24 mouse cellular contexts compared by ENCODE assay signal in genomic region chr5:136636476-136636875, GRCm38 (mm10). TPM values are rescaled to one million over a fixed set of nuclear protein-coding genes. Genes with fewer than 3 reads are reported as not detected.
"Had no signal": no experiment of that assay in that cellular context is flagged by ENCODE, and none has a peak within 500 bp of the region (broad histone marks: within the 10 kb centered on the region; RNA-seq: fewer than 3 reads in every experiment).

No protein-coding gene starts in this region.

- DNase-seq: liver, postnatal 0 days; lung, adult 2 months; lung, postnatal 14 days; lung, postnatal 36 days; midbrain, embryonic 14.5 days; right cerebral cortex, postnatal 14 days; thymus, adult 2 months; thymus, postnatal 25 days; thymus, postnatal 4 days had no signal

- H3K4me3 ChIP-seq: liver, embryonic 15.5 days; lung, embryonic 15.5 days; megakaryocyte, embryonic 14.5 days; midbrain, embryonic 12.5 days; neural tube, embryonic 13.5 days; neural tube, embryonic 15.5 days; stomach, embryonic 15.5 days had no signal

- H3K4me1 ChIP-seq: liver, embryonic 15.5 days; midbrain, embryonic 12.5 days had no signal

- H3K27ac ChIP-seq: liver, embryonic 15.5 days; lung, embryonic 15.5 days; macrophage; midbrain, embryonic 12.5 days; neural tube, embryonic 13.5 days; neural tube, embryonic 15.5 days; stomach, embryonic 15.5 days; stomach, postnatal 0 days had no signal

RNA-seq across cellular contexts. Expression of gene Myl10, which starts 56.5 kb away (rescaled TPM):
- total RNA-seq: monocyte, adult 5-6 weeks had no signal
- polyA plus RNA-seq: liver, embryonic 15.5 days; liver, postnatal 0 days; lung, adult 2 months; lung, postnatal 0 days; macrophage; midbrain, embryonic 12.5 days; midbrain, embryonic 14.5 days; midbrain, embryonic 16.5 days; neural tube, embryonic 11.5 days; neural tube, embryonic 13.5 days; neural tube, embryonic 15.5 days; spleen, adult 2 months; stomach, postnatal 0 days; urinary bladder, adult 2 months had no signal
